Mouse (Mus musculus) intestine, postnatal 0 days (tissue): ENCODE data around the gene Coa4. TPM values are rescaled to one million over a fixed set of nuclear protein-coding genes. Genes with fewer than 3 reads are reported as not detected.
A peak's percentile ranks its signal among the peaks of the same experiment; 100 is the strongest.

Experiments
- ATAC-seq: fragments of 200-750 bp; cut with Nextera tagmentation; 2 replicates; pipeline ENCODE4 v1.8.0; 2017; ENCODE audit warnings: mild to moderate bottlenecking, moderate TSS enrichment, moderate library complexity
- H3K27ac ChIP-seq: fragments of 300-500 bp; sonication (generic); 2 replicates; pipeline ENCODE4 v1.5.1; 2014; ENCODE audit warnings: mild to moderate bottlenecking, low read depth, low read length, moderate library complexity
- H3K27me3 ChIP-seq: fragments of 300-500 bp; sonication (generic); replicated peaks from 2 replicates; pipeline ENCODE4 v1.6.1; 2014; ENCODE audit warnings: low read length, mixed read lengths; ENCODE audit not compliant: control insufficient read depth, insufficient read depth
- H3K36me3 ChIP-seq: fragments of 300-500 bp; sonication (generic); 2 replicates; pipeline ENCODE4 v1.6.1; 2014; ENCODE audit warnings: mild to moderate bottlenecking, moderate library complexity; ENCODE audit not compliant: control insufficient read depth, insufficient read depth
- H3K4me1 ChIP-seq: fragments of 300-500 bp; sonication (generic); replicated peaks from 2 replicates; pipeline ENCODE4 v1.6.1; 2014; ENCODE audit warnings: antibody characterized with exemption, low read length, mixed read lengths; ENCODE audit not compliant: control insufficient read depth, insufficient read depth
- H3K4me2 ChIP-seq: fragments of 300-500 bp; sonication (generic); replicated peaks from 2 replicates; pipeline ENCODE4 v1.6.1; 2014; ENCODE audit warnings: low read depth, mild to moderate bottlenecking, moderate library complexity
- H3K4me3 ChIP-seq: fragments of 300-500 bp; sonication (generic); 2 replicates; pipeline ENCODE4 v1.5.1; 2014; ENCODE audit warnings: low read depth, low read length
- H3K9ac ChIP-seq: fragments of 300-500 bp; sonication (generic); 2 replicates; pipeline ENCODE4 v1.6.1; 2014; ENCODE audit warnings: mild to moderate bottlenecking, low read depth, low read length
- H3K9me3 ChIP-seq: fragments of 300-500 bp; sonication (generic); 2 replicates; pipeline ENCODE4 v1.6.1; 2016; ENCODE audit warnings: mixed run types; ENCODE audit not compliant: control insufficient read depth
- CTCF ChIP-seq: sonication (generic); IDR thresholded peaks from 2 replicates; pipeline ENCODE4 v1.5.1; 2016; ENCODE audit warnings: low read depth, mild to moderate bottlenecking, control low read depth, antibody characterized with exemption, moderate library complexity
- WGBS: fragments of 180-500 bp; shearing (Covaris S2); extraction: QIAGEN DNeasy Blood & Tissue Kit; methylation state at CpG from one replicate; pipeline ENCODE4 v1.1.7; 2014; 5-methylcytosine and 5-hydroxymethylcytosine counted together
- polyA plus RNA-seq: library from polyadenylated mRNA; unstranded; fragments of >200 nt; fragmentation: Nextera tagmentation; extraction: Ambion mirVana; gene quantifications from 2 replicates; pipeline ENCODE4 v1.2.1, GENCODE M21; 2015

The Coa4 gene
- polyA plus RNA-seq, 1 experiment from 2014 or later: 54.1 TPM

DNA sequence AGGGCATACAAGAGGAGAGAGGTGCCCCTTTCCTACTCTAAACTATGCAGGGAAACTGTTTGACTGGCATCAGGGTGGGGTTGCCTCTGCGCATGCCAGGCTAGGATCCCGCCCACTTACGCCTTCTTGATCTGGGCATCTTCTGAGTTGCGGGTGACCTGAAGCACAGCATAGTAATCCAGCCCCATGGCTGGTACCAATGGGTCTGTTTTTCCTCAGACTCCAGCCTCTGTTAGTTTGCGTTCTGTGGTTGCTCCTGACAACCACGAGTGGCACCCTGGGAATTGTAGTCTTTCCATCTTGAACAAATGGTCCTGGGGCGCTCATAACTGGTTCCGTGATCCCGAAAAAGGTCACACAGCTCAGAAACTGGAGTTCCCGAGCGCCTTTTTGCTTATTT is 22.3 kb upstream of the Coa4 start, which contains the start of gene Dnajb13:
Gene Dnajb13, minus strand, starts transcription at position 388 of the 400 bp plus-strand sequence.
- no peaks in the 10 kb centered on the region for H3K4me1 ChIP-seq
- no peak within 1 kb of the TSS for H3K9ac ChIP-seq
- no peaks in the 10 kb centered on the region for H3K36me3 ChIP-seq
- H3K4me2 ChIP-seq: no peak within 1 kb of the TSS
- no peak within 1 kb of the TSS for H3K4me3 ChIP-seq
- no peak within 1 kb of the TSS for H3K27ac ChIP-seq
- ATAC-seq: no peak
- 62% methylated on average over 11 of the region's 11 CpGs for WGBS
- no peaks in the 10 kb centered on the region for H3K9me3 ChIP-seq
- no peak for TF ChIP-seq CTCF
- no peaks in the 10 kb centered on the region for H3K27me3 ChIP-seq

DNA sequence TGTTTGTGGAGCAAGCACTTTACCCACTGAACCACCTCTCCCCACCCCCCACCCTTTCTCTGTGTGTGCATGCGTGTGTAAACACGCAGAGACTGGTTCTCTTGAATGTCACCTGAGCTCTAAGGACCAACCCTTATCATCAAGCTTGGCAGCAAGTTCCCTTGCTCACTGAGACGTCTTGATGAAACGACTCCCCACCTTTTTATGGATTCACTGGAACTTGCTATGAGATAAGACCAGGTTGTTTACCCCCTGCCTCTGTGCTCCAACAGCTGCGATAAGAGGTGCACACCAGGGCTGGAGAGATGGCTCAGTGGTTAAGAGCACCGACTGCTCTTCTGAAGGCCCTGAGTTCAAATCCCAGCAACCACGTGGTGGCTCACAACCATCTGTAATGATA is 16.7 kb upstream of the Coa4 start:
- Histone ChIP-seq H3K4me2 (no peak overlapping the region), H3K27ac (no peak overlapping the region), H3K27me3 (no peaks in the 10 kb centered on the region), H3K9me3 (no peaks in the 10 kb centered on the region), H3K36me3 (no peaks in the 10 kb centered on the region), H3K4me3 (no peak overlapping the region), H3K4me1 (no peaks in the 10 kb centered on the region; the same call in 1 of the 2 replicates), H3K9ac (no peak overlapping the region)
- no peak for TF ChIP-seq CTCF
- ATAC-seq: peak; percentile 58; the same call in 1 of the 2 replicates
- WGBS: 36% methylated on average over 7 of the region's 7 CpGs

DNA sequence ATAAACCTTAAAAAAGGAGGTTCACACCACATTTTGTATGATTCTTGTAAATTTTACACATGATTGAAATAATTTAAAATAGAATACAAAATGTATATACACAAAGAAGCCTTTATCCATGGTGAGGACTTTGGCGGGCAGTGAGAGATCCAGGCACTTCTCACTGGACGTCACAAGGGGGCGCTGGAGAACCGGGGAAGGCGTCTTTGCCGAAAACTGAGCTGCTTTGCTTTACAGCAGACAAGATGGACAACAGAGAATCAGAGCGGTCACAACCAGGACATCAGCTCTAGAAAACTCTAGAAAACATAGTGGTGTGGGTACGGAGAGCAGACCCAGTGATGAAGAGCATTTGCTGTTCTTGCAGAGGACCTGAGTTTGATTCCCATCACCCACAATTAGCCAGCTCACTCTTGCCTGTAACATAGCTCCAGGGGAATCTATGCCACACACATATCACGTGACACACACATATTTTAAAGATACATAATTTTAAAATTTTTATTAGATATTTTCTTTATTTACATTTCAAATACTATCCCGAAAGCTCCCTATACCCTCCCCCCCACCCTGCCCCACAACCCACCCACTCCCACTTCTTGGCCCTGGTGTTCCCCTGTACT is 16.1 kb upstream of the Coa4 start:
- no peak overlapping the region for H3K27ac ChIP-seq
- WGBS: 21% methylated on average over 10 of the region's 10 CpGs
- no peaks in the 10 kb centered on the region; the same call in 1 of the 2 replicates for H3K4me1 ChIP-seq
- peak overlapping the region; percentile 10; the same call in 1 of the 2 replicates for H3K4me2 ChIP-seq
- no peaks in the 10 kb centered on the region for H3K36me3 ChIP-seq
- H3K27me3 ChIP-seq: no peaks in the 10 kb centered on the region
- no peak overlapping the region for H3K9ac ChIP-seq
- TF ChIP-seq CTCF: peak; percentile 97
- no peaks in the 10 kb centered on the region for H3K9me3 ChIP-seq
- no peak overlapping the region for H3K4me3 ChIP-seq
- ATAC-seq: peak; percentile 69

DNA sequence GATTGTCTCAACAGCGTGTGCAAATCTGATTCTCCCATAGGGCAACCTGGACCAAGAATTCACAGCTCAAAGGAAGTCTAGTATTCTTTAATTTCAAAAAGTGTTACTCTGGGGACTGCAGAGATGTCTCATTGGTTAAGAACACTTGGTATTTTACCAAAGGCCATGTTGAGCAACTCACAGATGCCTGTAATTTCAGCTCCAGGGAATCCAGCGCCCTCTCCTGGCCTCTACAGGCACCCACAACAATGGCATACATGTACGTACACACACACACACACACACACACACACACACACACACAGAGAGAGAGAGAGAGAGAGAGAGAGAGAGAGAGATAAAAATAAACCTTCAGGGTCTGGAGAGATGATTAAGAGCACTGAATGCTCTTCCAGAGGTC is 14.6 kb upstream of the Coa4 start:
- Histone ChIP-seq H3K9me3 (no peaks in the 10 kb centered on the region), H3K27me3 (no peaks in the 10 kb centered on the region), H3K4me3 (no peak overlapping the region), H3K27ac (no peak overlapping the region), H3K36me3 (no peaks in the 10 kb centered on the region), H3K9ac (no peak overlapping the region), H3K4me2 (no peak overlapping the region), H3K4me1 (no peaks in the 10 kb centered on the region; the same call in 1 of the 2 replicates)
- WGBS: 70% methylated on average over 3 of the region's 3 CpGs
- no peak for ATAC-seq
- TF ChIP-seq CTCF: 0 out of 2 replicates have a peak, but pooled peaks have one; percentile 7

DNA sequence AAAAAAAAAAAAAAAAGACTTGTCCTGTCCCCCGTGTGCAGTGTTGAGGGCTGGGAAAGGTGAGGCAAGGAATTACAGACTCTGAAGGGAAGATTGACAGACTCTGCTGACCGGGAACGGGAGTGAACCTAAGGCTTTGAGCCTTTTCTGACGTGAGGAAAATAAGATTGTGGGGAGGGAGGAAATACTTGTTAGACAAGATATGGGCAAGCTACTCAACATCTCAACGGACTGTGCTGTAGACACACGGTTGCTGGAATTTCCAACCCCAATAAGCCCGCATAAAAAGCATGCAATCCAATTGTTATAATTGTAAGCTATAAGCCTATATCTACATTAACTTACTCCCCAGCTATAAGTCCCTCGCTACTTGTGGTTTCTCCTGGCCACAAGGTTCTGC is 12.2 kb upstream of the Coa4 start:
- no peak for ATAC-seq
- 37% methylated on average over 8 of the region's 8 CpGs for WGBS
- no peak overlapping the region for H3K9ac ChIP-seq

DNA sequence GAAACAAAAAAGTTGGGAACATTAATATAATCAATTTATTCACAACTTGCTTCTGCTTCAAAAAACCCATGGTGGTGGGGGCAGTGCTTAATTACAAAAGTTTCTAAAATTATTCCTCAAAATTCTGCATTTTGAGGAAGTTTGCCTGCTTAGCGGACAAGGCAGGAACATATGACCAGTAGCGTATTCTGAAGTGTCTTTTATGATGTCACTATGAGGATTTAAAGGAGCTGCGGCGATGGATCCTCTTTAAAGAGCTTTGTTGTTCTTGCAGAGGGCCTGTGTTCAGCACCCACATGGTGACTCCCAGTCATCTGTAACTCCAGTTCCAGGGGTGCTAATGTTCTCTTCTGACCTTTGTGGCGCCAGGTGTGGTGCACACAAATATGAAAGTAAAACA is 6.1 kb upstream of the Coa4 start:
- Histone ChIP-seq H3K36me3 (no peaks in the 10 kb centered on the region), H3K4me3 (no peak overlapping the region), H3K4me2 (no peak overlapping the region), H3K27ac (no peak overlapping the region), H3K4me1 (no peaks in the 10 kb centered on the region), H3K9ac (no peak overlapping the region), H3K9me3 (no peaks in the 10 kb centered on the region), H3K27me3 (no peaks in the 10 kb centered on the region)
- no peak for ATAC-seq
- 88% methylated on average over 5 of the region's 5 CpGs for WGBS
- TF ChIP-seq CTCF: no peak

More for the DNA sequence above, 12.2 kb upstream of the Coa4 start:
- H3K36me3 ChIP-seq: no peaks in the 10 kb centered on the region
- no peaks in the 10 kb centered on the region for H3K27me3 ChIP-seq
- H3K9me3 ChIP-seq: no peaks in the 10 kb centered on the region
- H3K27ac ChIP-seq: no peak overlapping the region
- no peak for TF ChIP-seq CTCF
- no peak overlapping the region for H3K4me3 ChIP-seq
- H3K4me2 ChIP-seq: no peak overlapping the region
- H3K4me1 ChIP-seq: no peaks in the 10 kb centered on the region; the same call in 1 of the 2 replicates

DNA sequence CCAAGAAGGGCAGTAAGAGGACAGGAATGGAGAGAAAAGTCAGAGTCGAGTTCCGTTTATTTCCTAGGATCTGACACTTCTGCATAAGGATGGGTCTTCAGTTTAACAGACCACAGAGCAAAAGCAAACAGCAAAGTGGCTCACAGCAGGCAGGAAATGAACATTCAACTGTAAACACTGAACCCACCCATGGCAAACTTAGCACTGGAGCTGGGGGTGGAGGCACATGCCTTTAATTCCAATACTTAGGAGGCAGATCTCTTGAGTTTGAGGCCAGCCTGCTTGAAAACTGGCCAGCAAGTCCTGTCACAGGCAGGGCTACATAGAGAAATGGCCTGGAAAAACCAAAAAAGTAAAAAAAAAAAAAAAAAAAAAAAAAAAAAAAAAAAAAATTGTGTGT is 3.4 kb upstream of the Coa4 start:
- Histone ChIP-seq H3K4me3 (no peak overlapping the region), H3K4me2 (no peak overlapping the region), H3K27ac (no peak overlapping the region), H3K9ac (no peak overlapping the region), H3K4me1 (peaks cover 5% of the 10 kb centered on the region; the same call in 1 of the 2 replicates), H3K9me3 (no peaks in the 10 kb centered on the region), H3K36me3 (0 out of 2 replicates have a peak, but pooled peaks cover 3% of the 10 kb centered on the region), H3K27me3 (no peaks in the 10 kb centered on the region)
- TF ChIP-seq CTCF: no peak
- no peak for ATAC-seq
- WGBS: 28% methylated on average over 2 of the region's 2 CpGs
